28 mouse cellular contexts compared by ENCODE assay signal in the genomic region with DNA sequence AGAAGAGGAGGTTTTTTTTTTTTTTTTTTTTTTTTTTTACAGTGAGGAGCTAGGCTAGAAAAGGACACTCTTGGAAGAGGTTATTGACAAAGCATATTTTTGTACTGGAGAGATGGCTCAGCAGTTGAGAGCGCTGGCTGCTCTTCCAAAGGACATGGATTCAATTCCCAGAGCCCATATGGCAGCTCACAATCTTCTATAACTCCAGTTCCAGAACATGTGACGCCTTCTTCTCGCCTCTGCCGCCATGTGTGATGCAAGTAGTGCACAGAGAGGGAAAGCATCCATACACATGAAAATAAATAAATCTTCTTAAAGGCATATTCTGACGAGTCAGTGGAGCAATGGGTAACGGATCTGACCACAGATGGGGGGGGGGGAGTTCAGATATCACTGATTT. TPM values are rescaled to one million over a fixed set of nuclear protein-coding genes. Genes with fewer than 3 reads are reported as not detected.
DNase-seq lines count a peak whose midpoint lies in the region; ATAC-seq lines count a peak whose summit lies in the region.
"Had no signal": no experiment of that assay in that cellular context is flagged by ENCODE, and none has a peak within 500 bp of the region (broad histone marks: within the 10 kb centered on the region; RNA-seq: fewer than 3 reads in every experiment).

No protein-coding gene starts in this region.

- ATAC-seq in forebrain, embryonic 14.5 days, result peak; percentile 48; the same call in 1 of the 2 replicates
- ATAC-seq in forebrain, embryonic 12.5 days (ENCODE audit: low FRiP score), result no peak
- ATAC-seq: hindbrain, embryonic 16.5 days; intestine, embryonic 16.5 days; liver, embryonic 12.5 days; liver, postnatal 0 days; midbrain, embryonic 16.5 days had no signal

- H3K4me2 ChIP-seq in forebrain, embryonic 14.5 days (ENCODE audit: low read length), result no peak overlapping the region
- H3K4me2 ChIP-seq in forebrain, embryonic 12.5 days, result no peak overlapping the region
- H3K4me2 ChIP-seq: embryonic facial prominence, embryonic 15.5 days; liver, embryonic 12.5 days; midbrain, embryonic 11.5 days; neural tube, embryonic 12.5 days; stomach, embryonic 15.5 days had no signal

- no peaks in the 10 kb centered on the region for H3K27me3 ChIP-seq in forebrain, embryonic 14.5 days (replicated peaks; ENCODE audit: control insufficient read depth, insufficient read depth, low read length)
- no peaks in the 10 kb centered on the region for H3K27me3 ChIP-seq in forebrain, embryonic 12.5 days
- H3K27me3 ChIP-seq: embryonic facial prominence, embryonic 15.5 days; liver, embryonic 12.5 days; neural tube, embryonic 12.5 days; stomach, embryonic 15.5 days had no signal

- H3K36me3 ChIP-seq in forebrain, embryonic 14.5 days (ENCODE audit: control insufficient read depth, insufficient read depth, low read length), result no peaks in the 10 kb centered on the region
- H3K36me3 ChIP-seq in forebrain, embryonic 12.5 days (replicated peaks), result no peaks in the 10 kb centered on the region
- H3K36me3 ChIP-seq: embryonic facial prominence, embryonic 10.5 days; embryonic facial prominence, embryonic 15.5 days; liver, embryonic 12.5 days; neural tube, embryonic 12.5 days; stomach, embryonic 15.5 days had no signal

- WGBS in forebrain, embryonic 14.5 days, result 82% methylated on average over 6 of the region's 6 CpGs
- WGBS in forebrain, embryonic 12.5 days, result 87% methylated on average over 6 of the region's 6 CpGs

- DNase-seq in forebrain, embryonic 14.5 days (ENCODE audit: low spot score), result peak; percentile 64
- peak; percentile 38 for DNase-seq in layer of hippocampus, adult 9-11 months
- DNase-seq in layer of hippocampus, postnatal 10 days (ENCODE audit: low spot score in 2 of 2), result no peak
- DNase-seq in brain, embryonic 18.5 days (ENCODE audit: low read depth, low spot score), result peak; percentile 58
- DNase-seq in heart, postnatal 4 days, result no peak
- DNase-seq in kidney, postnatal 10 days, result no peak
- DNase-seq: adrenal gland, postnatal 25 days; cerebellum, adult 8-10 months; cerebellum, postnatal 25 days; gastrocnemius, postnatal 14 days; heart, postnatal 14 days; kidney, adult 9 months; kidney, postnatal 14 days; layer of hippocampus, postnatal 36 days; left cerebral cortex, postnatal 4 days; liver, postnatal 0 days; lung, postnatal 36 days; thymus, postnatal 25 days had no signal

- H3K4me1 ChIP-seq in forebrain, embryonic 14.5 days (ENCODE audit: control insufficient read depth, insufficient read depth, low read length), result no peaks in the 10 kb centered on the region
- H3K4me1 ChIP-seq in forebrain, embryonic 12.5 days, result no peaks in the 10 kb centered on the region
- H3K4me1 ChIP-seq: embryonic facial prominence, embryonic 10.5 days; embryonic facial prominence, embryonic 15.5 days; liver, embryonic 12.5 days; neural tube, embryonic 12.5 days; stomach, embryonic 15.5 days had no signal

- no peaks in the 10 kb centered on the region for H3K9me3 ChIP-seq in forebrain, embryonic 14.5 days (replicated peaks; ENCODE audit: control insufficient read depth, low read length)
- H3K9me3 ChIP-seq in forebrain, embryonic 12.5 days, result no peaks in the 10 kb centered on the region
- H3K9me3 ChIP-seq: embryonic facial prominence, embryonic 10.5 days; embryonic facial prominence, embryonic 15.5 days; liver, embryonic 12.5 days; neural tube, embryonic 12.5 days; stomach, embryonic 15.5 days had no signal

- H3K4me3 ChIP-seq in forebrain, embryonic 14.5 days (ENCODE audit: low read depth, low read length), result no peak overlapping the region
- no peak overlapping the region for H3K4me3 ChIP-seq in forebrain, embryonic 12.5 days (replicated peaks)
- H3K4me3 ChIP-seq: embryonic facial prominence, embryonic 10.5 days; embryonic facial prominence, embryonic 15.5 days; liver, embryonic 12.5 days; neural tube, embryonic 12.5 days; stomach, embryonic 15.5 days had no signal

- no peak overlapping the region for H3K27ac ChIP-seq in forebrain, embryonic 14.5 days (ENCODE audit: low read depth, low read length)
- H3K27ac ChIP-seq in forebrain, embryonic 12.5 days, result no peak overlapping the region
- H3K27ac ChIP-seq: embryonic facial prominence, embryonic 10.5 days; embryonic facial prominence, embryonic 15.5 days; liver, embryonic 12.5 days; neural tube, embryonic 12.5 days; stomach, embryonic 15.5 days had no signal

- no peak overlapping the region for H3K9ac ChIP-seq in forebrain, embryonic 14.5 days (ENCODE audit: low read length)
- no peak overlapping the region for H3K9ac ChIP-seq in forebrain, embryonic 12.5 days
- H3K9ac ChIP-seq: embryonic facial prominence, embryonic 15.5 days; liver, embryonic 12.5 days; liver, postnatal 0 days; neural tube, embryonic 12.5 days; stomach, embryonic 15.5 days had no signal

RNA-seq across cellular contexts. Expression of a gene that starts 46.1 kb away (rescaled TPM):
- polyA plus RNA-seq in forebrain, embryonic 14.5 days (2014; fragmentation: Nextera tagmentation; extraction: Ambion mirVana), result 37.3 and 38.1 TPM in 2 replicates
- 41.4 and 43.0 TPM in 2 replicates for polyA plus RNA-seq in forebrain, embryonic 12.5 days (2016; fragmentation: Nextera tagmentation; extraction: Ambion mirVana)
- 10 to 100 TPM; 35.9 to 36.7 TPM for total RNA-seq in layer of hippocampus, postnatal 10 days (2021)
- 10 to 100 TPM; 24.1 to 24.6 TPM for total RNA-seq in heart, postnatal 4 days (2021)

Comparison
In these comparisons a context has a peak if more than half of its experiments do, and no peak if none do; other contexts are left out.
1. DNase-seq: peak in forebrain, embryonic 14.5 days (single experiment), layer of hippocampus, adult 9-11 months (single experiment) and brain, embryonic 18.5 days (single experiment); none in layer of hippocampus, postnatal 10 days (0 of 2), heart, postnatal 4 days (single experiment) and kidney, postnatal 10 days (single experiment).